Mouse (Mus musculus) liver, embryonic 14.5 days (tissue): ENCODE measurements around the gene Kcnmb1. TPM values are rescaled to one million over a fixed set of nuclear protein-coding genes. Genes with fewer than 3 reads are reported as not detected.
A peak's percentile ranks its signal among the peaks of the same experiment; 100 is the strongest.

Source experiments
- ATAC-seq: fragments of 200-750 bp; cut with Nextera tagmentation; 2 replicates; pipeline ENCODE4 v1.8.0; 2017; ENCODE audit warnings: moderate number of reproducible peaks, mild to moderate bottlenecking, moderate library complexity; ENCODE audit not compliant: insufficient read depth
- DNase-seq, 3 experiments: peaks; one replicate each; pipeline ENCODE4 v3.0.0-alpha.2; 2012 to 2013; ENCODE audit warnings: low read depth in 3 of 3, low spot score in 3 of 3
- H3K27ac ChIP-seq: fragments of 300-500 bp; sonication (generic); 2 replicates; pipeline ENCODE4 v1.5.1; 2014; ENCODE audit warnings: moderate library complexity, mild to moderate bottlenecking, control low read depth, inconsistent platforms
- H3K27me3 ChIP-seq: fragments of 300-500 bp; sonication (generic); 2 replicates; pipeline ENCODE4 v1.6.1; 2014; ENCODE audit warnings: mild to moderate bottlenecking, low read length, moderate library complexity; ENCODE audit not compliant: control insufficient read depth, insufficient read depth
- H3K36me3 ChIP-seq: fragments of 300-500 bp; sonication (generic); replicated peaks from 2 replicates; pipeline ENCODE4 v1.6.1; 2014; ENCODE audit warnings: low read depth; ENCODE audit not compliant: control insufficient read depth, insufficient read depth
- H3K4me1 ChIP-seq, 2 experiments: fragments of 200-500 bp in 1 of 2; fragments of 300-500 bp in 1 of 2; sonication (generic) in 1 of 2; replicated peaks; 2 replicates each; pipeline ENCODE4 v1.6.1; 2012 to 2014; ENCODE audit warnings: antibody characterized with exemption in 1 of 2, inconsistent platforms in 1 of 2, low read length in 1 of 2; ENCODE audit not compliant: control insufficient read depth in 2 of 2, insufficient read depth in 2 of 2
- H3K4me2 ChIP-seq: fragments of 300-500 bp; sonication (generic); 2 replicates; pipeline ENCODE4 v1.6.1; 2014; ENCODE audit warnings: low read depth, mild to moderate bottlenecking, control low read depth, moderate library complexity
- H3K4me3 ChIP-seq, 2 experiments: fragments of 200-500 bp in 1 of 2; fragments of 300-500 bp in 1 of 2; sonication (generic) in 1 of 2; 2 replicates each; pipeline ENCODE4 v1.5.1; 2012 to 2014; ENCODE audit warnings: low read depth in 2 of 2, low read length in 2 of 2, mild to moderate bottlenecking in 2 of 2, control low read depth in 1 of 2, inconsistent platforms in 1 of 2, moderate library complexity in 1 of 2; ENCODE audit not compliant: insufficient read depth in 1 of 2
- H3K9ac ChIP-seq: fragments of 300-500 bp; sonication (generic); replicated peaks from 2 replicates; pipeline ENCODE4 v1.6.1; 2014; ENCODE audit warnings: mild to moderate bottlenecking, control low read depth, moderate library complexity
- H3K9me3 ChIP-seq: fragments of 300-500 bp; sonication (generic); 2 replicates; pipeline ENCODE4 v1.6.1; 2016; ENCODE audit warnings: low read length, mixed read lengths; ENCODE audit not compliant: control insufficient read depth
- CTCF ChIP-seq: IDR thresholded peaks from 2 replicates; pipeline ENCODE4 v1.5.1; 2016; ENCODE audit warnings: antibody characterized with exemption, low read depth, control low read depth
- EP300 ChIP-seq: IDR thresholded peaks from 2 replicates; pipeline ENCODE4 v1.6.1; 2016; ENCODE audit warnings: antibody characterized with exemption, low read depth
- WGBS: fragments of 180-500 bp; shearing (Covaris S2); extraction: QIAGEN DNeasy Blood & Tissue Kit; methylation state at CpG from one replicate; pipeline ENCODE4 v1.1.7; 2014; ENCODE audit not compliant: insufficient replicate concordance; 5-methylcytosine and 5-hydroxymethylcytosine counted together
- polyA plus RNA-seq, 2 experiments: library from polyadenylated mRNA; depleted of rRNA in 1 of 2; stranded (reverse) in 1 of 2; unstranded in 1 of 2; fragments of >200 nt; fragmentation: Nextera tagmentation in 1 of 2; extraction: Ambion mirVana in 1 of 2; gene quantifications; 2 replicates each; pipeline versions ENCODE4 v1.2.1 to v1.2.3; 2012 to 2014

The Kcnmb1 gene
- polyA plus RNA-seq, 2 experiments = 0.03 TPM; not detected in 1

GRCm38 (mm10) chr11:33919826-33920225, 43.0 kb upstream of the Kcnmb1 start:
- H3K9me3 ChIP-seq = no peaks in the 10 kb centered on the region
- WGBS = 39% methylated on average over 7 of the region's 7 CpGs
- ATAC-seq (no peak), DNase-seq (no peak)
- no peak overlapping the region for H3K27ac ChIP-seq
- H3K36me3 ChIP-seq = no peaks in the 10 kb centered on the region
- H3K9ac ChIP-seq = no peak overlapping the region
- no peaks in the 10 kb centered on the region for H3K27me3 ChIP-seq
- TF ChIP-seq CTCF = no peak
- TF ChIP-seq EP300 = no peak
- H3K4me1 ChIP-seq = no peaks in the 10 kb centered on the region
- H3K4me2 ChIP-seq = no peak overlapping the region
- H3K4me3 ChIP-seq = no peak overlapping the region

GRCm38 (mm10) chr11:33921451-33921850, 41.4 kb upstream of the Kcnmb1 start:
- TF ChIP-seq CTCF (no peak), EP300 (no peak)
- no peaks in the 10 kb centered on the region for H3K4me1 ChIP-seq
- no peaks in the 10 kb centered on the region for H3K27me3 ChIP-seq
- no peak for DNase-seq
- 62% methylated on average over 13 of the region's 13 CpGs for WGBS
- H3K9ac ChIP-seq = no peak overlapping the region
- H3K4me2 ChIP-seq = no peak overlapping the region
- no peak overlapping the region for H3K4me3 ChIP-seq
- H3K27ac ChIP-seq = no peak overlapping the region
- H3K9me3 ChIP-seq = no peaks in the 10 kb centered on the region
- no peak for ATAC-seq
- H3K36me3 ChIP-seq = no peaks in the 10 kb centered on the region

- ATAC-seq = no peak
- WGBS = 50% methylated on average over 3 of the region's 3 CpGs
- no peaks in the 10 kb centered on the region for H3K27me3 ChIP-seq
- no peak overlapping the region for H3K4me3 ChIP-seq
- H3K27ac ChIP-seq = no peak overlapping the region
- no peaks in the 10 kb centered on the region for H3K36me3 ChIP-seq
- peaks cover 0 to 2% of the 10 kb centered on the region in 2 experiments; a peak in 1 of 4 replicates for H3K4me1 ChIP-seq
- DNase-seq = no peak
- no peak overlapping the region for H3K4me2 ChIP-seq
- no peaks in the 10 kb centered on the region for H3K9me3 ChIP-seq
- TF ChIP-seq EP300 (no peak), CTCF (no peak)
- H3K9ac ChIP-seq = no peak overlapping the region
Measured at GRCm38 (mm10) chr11:33923031-33923430, 39.8 kb upstream of the Kcnmb1 start.

- no peak for DNase-seq
- Histone ChIP-seq H3K9me3 (no peaks in the 10 kb centered on the region), H3K4me2 (no peak overlapping the region), H3K36me3 (no peaks in the 10 kb centered on the region), H3K4me3 (no peak overlapping the region), H3K4me1 (peaks cover 0 to 2% of the 10 kb centered on the region in 2 experiments; a peak in 1 of 4 replicates), H3K27me3 (no peaks in the 10 kb centered on the region), H3K27ac (no peak overlapping the region), H3K9ac (no peak overlapping the region)
- no peak for TF ChIP-seq EP300
- TF ChIP-seq CTCF = no peak
- ATAC-seq = no peak
- 69% methylated on average over 8 of the region's 8 CpGs for WGBS
Measured at GRCm38 (mm10) chr11:33925778-33926177, 37.0 kb upstream of the Kcnmb1 start.

GRCm38 (mm10) chr11:33926551-33926950, 36.3 kb upstream of the Kcnmb1 start:
- Histone ChIP-seq H3K4me2 (no peak overlapping the region), H3K4me3 (no peak overlapping the region), H3K4me1 (peaks cover 0 to 2% of the 10 kb centered on the region in 2 experiments; a peak in 1 of 4 replicates), H3K9me3 (no peaks in the 10 kb centered on the region), H3K27me3 (no peaks in the 10 kb centered on the region), H3K36me3 (no peaks in the 10 kb centered on the region), H3K27ac (no peak overlapping the region), H3K9ac (no peak overlapping the region)
- DNase-seq (peak in 1 of 3 experiments; percentile 14), ATAC-seq (peak; percentile 53; the same call in 1 of the 2 replicates)
- TF ChIP-seq EP300 (no peak), CTCF (no peak)
- 54% methylated on average over 2 of the region's 2 CpGs for WGBS
